Mouse (Mus musculus) left cerebral cortex, postnatal 14 days (tissue): ENCODE measurements at regions not wholly inside any gene's neighbourhood (a gene's known extent, or its start where the extent isn't known, plus 50 kb on each side); places are given as distances from the start of the nearest gene placed in this dataset.

Source experiments
- DNase-seq, 2 experiments: peaks; one replicate each; pipeline ENCODE4 v3.0.0; 2021 to 2022; ENCODE audit warnings: low spot score in 2 of 2, mixed read lengths in 1 of 2
- intact Hi-C: fragments of 180-260 bp; cut with DNase I; formaldehyde crosslinking; loops from one replicate; pipeline ENCODE4 v1.15.1; 2025

DNA sequence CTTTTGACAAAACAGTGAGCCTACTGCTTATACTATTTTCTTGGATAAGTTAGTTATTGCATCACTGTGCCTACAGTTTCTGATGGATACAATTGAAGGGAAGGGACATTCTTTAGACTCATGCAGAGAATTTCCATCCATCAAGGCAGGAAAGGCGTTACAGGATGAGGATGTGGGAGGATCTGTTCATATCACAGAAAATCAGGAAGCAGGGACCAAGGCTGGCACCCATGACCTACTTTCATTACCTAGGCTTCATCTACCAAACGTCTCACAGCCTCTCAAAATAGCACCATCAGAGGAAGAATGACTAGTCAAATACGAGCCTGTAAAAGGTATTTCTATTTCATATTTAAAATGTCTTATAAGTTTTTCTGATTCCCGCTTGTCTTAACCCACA, 56.4 kb downstream of the Fam181b start:
- intact Hi-C loops = no loop called here
- DNase-seq = no peak

GRCm38 (mm10) chr7:93147379-93147778, 67.7 kb downstream of the Fam181b start:
- DNase-seq = no peak
- intact Hi-C loops = no loop called here

- intact Hi-C loops = no loop called here
These were observed 71.7 kb downstream of the Fam181b start for GRCm38 (mm10) chr7:93151321-93151720.

GRCm38 (mm10) chr7:93197106-93197505, 117.4 kb downstream of the Fam181b start:
- intact Hi-C loops = no loop called here
- DNase-seq = peak; percentile 10 to 13

More at GRCm38 (mm10) chr7:93151321-93151720, 71.7 kb downstream of the Fam181b start:
- DNase-seq = no peak
